Mouse (Mus musculus) 416B (cell line): ENCODE measurements at regions not wholly inside any gene's neighbourhood (a gene's known extent, or its start where the extent isn't known, plus 50 kb on each side); places are given as distances from the start of the nearest gene placed in this dataset.

Experiments used
- DNase-seq: peaks from one replicate; pipeline ENCODE4 v3.0.0; 2011; ENCODE audit warnings: low read depth

- no peak for DNase-seq
Observed at GRCm38 (mm10) chr10:71754799-71755198, 407.2 kb downstream of the Ipmk start.

GRCm38 (mm10) chr10:71778903-71779302 is 431.3 kb downstream of the Ipmk start:
- DNase-seq = no peak

DNA sequence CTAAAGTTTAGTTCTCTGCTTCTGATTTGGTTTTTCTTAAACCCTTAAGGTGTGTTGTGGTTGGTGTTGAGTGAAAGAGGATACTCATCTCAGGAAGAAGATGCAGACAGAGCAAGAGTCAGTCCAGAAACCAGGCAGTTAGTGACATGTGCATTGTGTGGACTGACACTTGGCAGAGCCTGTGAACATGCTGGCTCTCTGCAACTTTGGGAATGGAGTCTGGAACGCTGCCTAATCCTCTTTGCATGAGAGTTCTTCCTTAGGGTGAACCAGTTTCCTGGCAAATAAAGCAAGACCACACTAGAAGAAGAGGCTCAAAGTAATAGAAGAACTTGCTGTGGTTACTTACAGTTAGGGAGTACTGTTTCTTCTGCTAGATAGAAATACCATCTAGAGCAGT is 441.7 kb downstream of the Ipmk start:
- no peak for DNase-seq

DNA sequence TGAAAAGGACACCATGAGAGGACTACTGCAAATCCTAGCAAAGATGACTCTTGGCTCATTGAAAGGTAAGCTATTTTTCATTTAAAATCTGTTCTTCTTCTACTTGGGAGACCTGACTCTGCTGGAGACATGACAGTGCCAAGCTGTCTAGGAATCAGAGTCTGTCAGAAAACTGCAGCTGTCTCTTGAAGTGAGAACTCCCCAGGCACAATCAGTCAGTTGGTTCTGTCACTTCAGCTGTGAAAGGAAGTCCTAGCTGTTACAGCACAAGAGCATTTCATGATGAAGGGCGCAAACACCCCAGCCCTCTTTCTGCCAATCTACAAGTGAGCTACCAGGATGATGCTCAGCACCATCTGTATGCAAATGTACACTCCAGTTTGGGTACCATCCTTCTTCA is 442.4 kb downstream of the Ipmk start:
- no peak for DNase-seq

GRCm38 (mm10) chr10:71798638-71799037 is 451.1 kb downstream of the Ipmk start:
- no peak for DNase-seq

DNA sequence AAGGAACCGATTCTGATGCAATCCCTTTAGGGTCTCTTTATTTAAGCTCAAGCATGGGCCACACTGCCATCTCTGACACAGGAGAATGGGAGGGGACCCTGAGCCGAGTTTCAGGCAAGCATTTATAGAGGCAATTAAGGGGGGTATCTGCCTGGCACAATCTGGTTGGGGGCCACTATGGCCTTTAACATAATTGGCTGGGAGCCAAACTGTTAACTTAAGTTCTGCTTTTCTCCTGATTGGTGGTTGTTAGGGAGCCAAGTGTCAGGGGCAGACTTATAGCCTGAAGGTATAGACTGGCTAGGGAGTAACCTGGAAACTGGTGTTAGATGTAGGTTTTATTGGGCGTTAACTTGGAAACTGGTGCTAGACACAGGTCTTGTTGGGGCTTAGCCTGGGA is 454.9 kb downstream of the Ipmk start:
- DNase-seq = no peak

DNA sequence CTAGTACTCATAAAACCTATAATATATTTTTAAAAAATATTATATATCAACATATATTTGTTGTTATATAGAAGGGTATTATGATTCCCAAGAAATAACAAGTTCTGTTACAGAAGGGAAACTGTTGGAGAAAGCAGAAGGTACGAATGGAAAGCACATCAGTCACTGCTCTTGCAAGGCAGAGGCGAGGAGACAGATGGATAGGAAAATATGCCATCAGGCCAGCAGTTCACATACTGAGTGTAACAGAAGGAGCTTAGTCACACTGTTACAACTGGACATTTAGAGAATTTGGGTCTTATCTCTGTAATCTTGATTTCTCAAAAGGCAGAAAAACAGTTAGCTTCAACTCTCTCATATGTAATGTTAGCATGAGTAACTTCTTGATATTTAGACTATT is 485.1 kb downstream of the Ipmk start:
- DNase-seq = no peak

GRCm38 (mm10) chr10:71835018-71835417 is 487.5 kb downstream of the Ipmk start:
- DNase-seq = no peak

DNA sequence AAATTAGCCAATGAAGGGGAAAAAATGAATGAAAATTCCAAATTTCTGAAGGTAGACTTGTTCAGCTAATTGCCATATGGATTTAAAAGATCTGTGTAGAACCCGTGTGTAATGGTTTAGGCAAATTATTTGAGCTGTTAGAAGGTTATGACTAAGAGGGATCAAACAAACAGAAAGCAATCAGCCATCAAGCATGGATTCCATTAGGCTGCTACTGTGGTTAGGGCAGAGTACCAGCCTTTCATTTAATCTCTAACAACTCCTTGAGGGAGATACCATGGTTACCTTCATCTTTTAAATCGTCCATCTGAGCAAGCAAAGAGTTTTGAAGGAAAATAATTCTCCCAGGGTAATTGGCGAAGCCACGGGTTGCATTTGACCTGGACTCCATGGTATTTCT is 509.5 kb downstream of the Ipmk start:
- no peak for DNase-seq

- DNase-seq = peak; percentile 21
Observed at GRCm38 (mm10) chr10:71857518-71857973, 510.0 kb downstream of the Ipmk start.

- DNase-seq = no peak
Observed at GRCm38 (mm10) chr10:71893726-71894125, 546.2 kb downstream of the Ipmk start.

- DNase-seq = peak; percentile 8
Observed at GRCm38 (mm10) chr10:71905029-71905428, 557.5 kb downstream of the Ipmk start.
